Mouse (Mus musculus) kidney, adult 2 months (tissue): ENCODE data around the gene Itih4. TPM values are rescaled to one million over a fixed set of nuclear protein-coding genes. Genes with fewer than 3 reads are reported as not detected.

Experiments
- DNase-seq: peaks from one replicate; pipeline ENCODE4 v3.0.0; 2021
- H3K27ac ChIP-seq: fragments of 200-500 bp; 2 replicates; pipeline ENCODE4 v1.5.1; 2012; ENCODE audit warnings: low read depth, low read length, control low read depth, inconsistent platforms; ENCODE audit not compliant: insufficient read depth
- H3K27me3 ChIP-seq: fragments of 200-500 bp; replicated peaks from 2 replicates; pipeline ENCODE4 v1.6.1; 2012; ENCODE audit warnings: mild to moderate bottlenecking, moderate library complexity, low read length, inconsistent platforms; ENCODE audit not compliant: control insufficient read depth, insufficient read depth
- H3K36me3 ChIP-seq: fragments of 200-500 bp; 2 replicates; pipeline ENCODE4 v1.6.1; 2012; ENCODE audit warnings: mild to moderate bottlenecking, moderate library complexity, low read length, inconsistent platforms; ENCODE audit not compliant: control insufficient read depth, insufficient read depth
- H3K4me1 ChIP-seq: fragments of 200-500 bp; 2 replicates; pipeline ENCODE4 v1.6.1; 2011; ENCODE audit warnings: low read length; ENCODE audit not compliant: control insufficient read depth, insufficient read depth
- H3K4me3 ChIP-seq: fragments of 200-500 bp; 2 replicates; pipeline ENCODE4 v1.5.1; 2011; ENCODE audit warnings: mild to moderate bottlenecking, low read depth, low read length, control low read depth; ENCODE audit not compliant: insufficient read depth
- CTCF ChIP-seq: fragments of 200-500 bp; conservative IDR thresholded peaks from 2 replicates; pipeline ENCODE4 v1.5.1; 2011; ENCODE audit warnings: low read depth, mild to moderate bottlenecking, control low read depth, low read length, moderate library complexity, mixed read lengths; ENCODE audit not compliant: insufficient read depth, insufficient read length
- POLR2A ChIP-seq: fragments of 200-500 bp; IDR thresholded peaks from one replicate; pipeline ENCODE4 v1.6.1; 2011; ENCODE audit warnings: low read depth, low read length, control low read depth
- WGBS: fragments of 180-500 bp; shearing (Covaris S2); methylation state at CpG from one replicate; pipeline ENCODE4 v1.1.7; 2018; 5-methylcytosine and 5-hydroxymethylcytosine counted together
- polyA plus RNA-seq: library from polyadenylated mRNA; depleted of rRNA; stranded (reverse); fragments of >200 nt; gene quantifications from 2 replicates; pipeline ENCODE4 v1.2.3, GENCODE M21; 2012

The Itih4 gene
- polyA plus RNA-seq, 1 experiment, result 0.38 TPM

- Histone ChIP-seq H3K36me3 (no peaks in the 10 kb centered on the region), H3K27ac (no peak overlapping the region), H3K4me1 (no peaks in the 10 kb centered on the region), H3K4me3 (no peak overlapping the region), H3K27me3 (no peaks in the 10 kb centered on the region)
- WGBS, result 70% methylated on average over 4 of the region's 4 CpGs
- TF ChIP-seq POLR2A, result no peak
- peak; percentile 70 for TF ChIP-seq CTCF
- peak; percentile 52 for DNase-seq
Measured at GRCm38 (mm10) chr14:30857990-30858389, 28.3 kb upstream of the Itih4 start.

GRCm38 (mm10) chr14:30861421-30862125 lies 24.7 kb upstream of the Itih4 start:
- Histone ChIP-seq H3K4me3 (no peak overlapping the region), H3K36me3 (no peaks in the 10 kb centered on the region), H3K27me3 (no peaks in the 10 kb centered on the region), H3K4me1 (no peaks in the 10 kb centered on the region), H3K27ac (no peak overlapping the region)
- 53% methylated on average over 16 of the region's 16 CpGs for WGBS
- peak; percentile 45 for DNase-seq
- TF ChIP-seq CTCF, result no peak
- no peak for TF ChIP-seq POLR2A

- Histone ChIP-seq H3K4me3 (no peak overlapping the region), H3K27me3 (no peaks in the 10 kb centered on the region), H3K36me3 (no peaks in the 10 kb centered on the region), H3K4me1 (no peaks in the 10 kb centered on the region), H3K27ac (no peak overlapping the region)
- TF ChIP-seq CTCF (no peak), POLR2A (no peak)
- WGBS, result 81% methylated on average over 9 of the region's 9 CpGs
- DNase-seq, result no peak
Measured at GRCm38 (mm10) chr14:30862368-30862767, 23.9 kb upstream of the Itih4 start.

- Histone ChIP-seq H3K4me1 (no peaks in the 10 kb centered on the region), H3K36me3 (no peaks in the 10 kb centered on the region), H3K27ac (no peak overlapping the region), H3K4me3 (no peak overlapping the region), H3K27me3 (no peaks in the 10 kb centered on the region)
- TF ChIP-seq POLR2A, result no peak
- TF ChIP-seq CTCF, result peak; percentile 66
- no peak for DNase-seq
- WGBS, result 69% methylated on average over 3 of the region's 3 CpGs
Measured at GRCm38 (mm10) chr14:30865311-30865710, 21.0 kb upstream of the Itih4 start.

- no peak overlapping the region for H3K4me3 ChIP-seq
- no peaks in the 10 kb centered on the region for H3K36me3 ChIP-seq
- H3K4me1 ChIP-seq, result no peaks in the 10 kb centered on the region
- TF ChIP-seq POLR2A (no peak), CTCF (peak; percentile 97)
- peak; percentile 78 for DNase-seq
- H3K27me3 ChIP-seq, result no peaks in the 10 kb centered on the region
- no peak overlapping the region for H3K27ac ChIP-seq
- WGBS, result 24% methylated on average over 5 of the region's 5 CpGs
Measured at GRCm38 (mm10) chr14:30867042-30867441, 19.2 kb upstream of the Itih4 start.

GRCm38 (mm10) chr14:30868826-30869225 lies 17.4 kb upstream of the Itih4 start:
- Histone ChIP-seq H3K4me1 (no peaks in the 10 kb centered on the region), H3K4me3 (no peak overlapping the region), H3K27me3 (no peaks in the 10 kb centered on the region), H3K36me3 (no peaks in the 10 kb centered on the region), H3K27ac (no peak overlapping the region)
- 89% methylated on average over 10 of the region's 10 CpGs for WGBS
- no peak for DNase-seq
- TF ChIP-seq CTCF, result no peak
- no peak for TF ChIP-seq POLR2A

- 90% methylated on average over 8 of the region's 8 CpGs for WGBS
- no peak for TF ChIP-seq CTCF
- TF ChIP-seq POLR2A, result no peak
- H3K36me3 ChIP-seq, result no peaks in the 10 kb centered on the region
- H3K4me1 ChIP-seq, result no peaks in the 10 kb centered on the region
- no peaks in the 10 kb centered on the region for H3K27me3 ChIP-seq
- DNase-seq, result no peak
- no peak overlapping the region for H3K27ac ChIP-seq
- H3K4me3 ChIP-seq, result no peak overlapping the region
Measured at GRCm38 (mm10) chr14:30869391-30869801, 16.9 kb upstream of the Itih4 start.
